Mouse (Mus musculus): ENCODE data around the gene Xpot.

Xpot gene

GRCm38 (mm10) chr10:121615935-121616334 is 10.2 kb downstream of the Xpot start:
- DNase-seq: no peak

DNA sequence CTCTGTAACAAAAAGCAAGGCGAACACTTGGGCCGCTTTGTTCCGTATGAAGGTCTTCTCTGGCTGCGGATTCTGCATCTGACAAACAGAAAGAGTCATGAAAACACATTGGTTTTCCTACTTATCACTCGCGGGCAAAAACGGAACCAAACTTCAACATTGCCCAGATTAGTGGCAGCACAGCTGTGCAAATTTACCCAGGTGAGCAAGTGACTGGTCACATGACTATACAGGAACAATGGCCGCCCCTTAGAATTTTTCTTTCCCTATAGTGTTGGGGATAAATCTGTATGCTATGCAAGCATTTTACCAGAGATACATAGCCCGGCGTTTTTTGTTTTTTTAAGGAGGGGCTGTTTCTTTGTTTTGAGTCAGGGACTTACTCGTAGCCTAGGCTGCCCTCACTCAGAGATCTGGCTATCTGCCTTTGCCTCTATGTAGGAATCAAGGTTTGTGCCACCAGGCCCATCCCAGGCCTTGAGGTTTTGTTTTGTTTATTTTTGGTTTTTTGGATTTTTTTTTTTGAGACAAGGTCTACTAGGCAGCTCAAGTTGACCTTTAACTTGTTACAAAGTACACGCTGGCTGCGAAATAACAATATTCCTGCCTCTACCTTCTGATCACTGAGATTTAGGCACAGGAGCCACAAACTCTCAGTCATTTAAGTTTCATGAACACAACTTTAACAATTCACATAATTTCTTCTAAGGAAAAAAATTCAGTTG is 10.8 kb downstream of the Xpot start:
- no peak for DNase-seq

- DNase-seq: no peak
Measured at GRCm38 (mm10) chr10:121613570-121613969, 12.6 kb downstream of the Xpot start.

GRCm38 (mm10) chr10:121612448-121612847 is 13.7 kb downstream of the Xpot start:
- no peak for DNase-seq

- no peak for DNase-seq
Measured at GRCm38 (mm10) chr10:121611587-121611986, 14.5 kb downstream of the Xpot start.

GRCm38 (mm10) chr10:121608177-121608576 is 18.0 kb downstream of the Xpot start:
- no peak for DNase-seq

DNA sequence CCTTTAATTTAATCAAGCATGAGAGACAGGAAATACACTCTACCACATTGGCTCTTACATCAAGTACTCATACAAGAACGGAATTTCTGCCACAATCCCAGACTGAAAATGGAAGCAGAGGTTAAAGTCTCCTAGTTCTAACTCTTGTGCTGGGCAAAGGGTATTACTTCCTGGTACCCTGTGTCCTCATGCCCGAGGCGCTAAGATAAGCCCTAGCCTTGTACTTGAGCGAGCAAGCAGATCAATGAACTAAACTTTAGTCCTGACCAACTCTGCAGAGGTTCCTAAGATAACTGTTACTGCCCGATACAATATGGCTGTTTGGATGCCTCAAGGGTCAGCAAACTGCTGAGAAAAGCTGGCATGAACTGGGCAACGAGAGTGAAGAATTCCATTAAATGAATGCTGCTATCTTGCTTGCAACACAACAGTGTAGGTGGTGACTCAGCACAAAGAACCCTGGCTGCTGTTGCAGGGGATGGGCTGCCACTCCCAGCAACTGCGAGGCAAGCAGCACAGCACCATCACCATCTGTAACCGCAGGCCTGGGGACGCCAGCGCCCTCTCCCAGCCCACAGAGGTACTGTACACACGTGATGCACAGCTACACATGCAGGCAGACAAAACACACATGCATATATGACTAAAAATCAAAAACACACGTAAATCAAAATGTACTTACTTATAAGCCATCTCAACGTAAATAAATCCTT is 21.3 kb downstream of the Xpot start:
- DNase-seq: no peak

GRCm38 (mm10) chr10:121603556-121603955 is 22.6 kb downstream of the Xpot start:
- no peak for DNase-seq

DNA sequence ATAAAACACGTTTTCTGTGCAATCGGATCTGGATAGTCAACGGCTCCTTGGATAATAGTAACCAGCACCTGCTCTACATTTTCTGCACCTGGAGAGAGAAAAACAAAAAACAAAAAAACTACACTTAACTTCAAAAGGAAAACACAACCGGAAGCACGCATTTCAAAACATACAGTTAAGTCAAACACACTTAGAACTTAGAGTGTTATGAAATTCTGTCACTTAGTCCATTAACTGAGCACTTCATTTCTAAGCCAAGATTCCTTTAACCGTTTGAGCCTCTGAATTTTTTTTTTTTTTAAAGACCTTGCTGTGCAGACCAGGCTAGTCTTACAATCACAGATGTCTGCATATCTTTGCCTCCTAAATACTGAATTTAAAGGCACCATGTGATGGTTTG is 24.9 kb downstream of the Xpot start:
- no peak for DNase-seq

DNA sequence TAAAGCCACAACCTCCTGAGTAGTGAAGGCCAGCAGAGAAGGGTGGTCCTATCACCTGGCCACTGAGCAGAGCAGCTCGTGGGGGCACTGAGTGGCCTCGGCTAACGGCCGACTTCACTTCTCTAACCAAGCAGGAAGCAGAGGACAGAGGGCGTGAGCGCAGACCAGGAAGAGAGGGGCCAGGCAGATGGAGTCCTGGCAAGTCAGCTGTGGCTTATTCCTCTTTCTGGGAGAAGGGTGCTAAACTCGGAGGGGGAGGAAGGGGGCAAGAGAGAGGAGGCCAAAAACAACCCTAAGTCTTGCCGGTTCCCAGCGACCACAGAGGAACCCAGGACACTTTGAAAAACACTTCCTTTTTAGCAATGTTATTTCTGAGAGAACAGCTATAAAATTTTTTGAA is 29.6 kb downstream of the Xpot start:
- no peak for DNase-seq

DNA sequence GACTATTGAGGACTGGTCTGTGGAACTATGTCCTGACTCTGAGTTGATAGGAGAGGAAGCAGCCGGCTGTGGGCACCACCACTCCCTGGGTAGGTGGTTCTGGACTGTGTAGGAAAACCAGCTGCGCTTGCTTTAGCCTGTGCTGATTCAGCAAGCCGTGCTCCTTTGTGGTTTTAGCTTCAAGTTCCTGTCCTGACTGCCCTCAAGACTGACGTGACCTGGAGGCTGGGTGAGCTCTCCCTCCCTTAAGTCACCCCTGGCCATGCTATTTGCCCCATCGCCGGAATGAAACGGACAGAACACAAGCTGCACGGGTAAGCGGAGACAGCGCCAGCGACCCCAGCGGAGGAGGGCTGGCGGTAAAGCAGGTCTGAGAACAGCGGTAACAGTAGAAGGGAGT is 35.0 kb downstream of the Xpot start:
- peak; percentile 30 to 34 for DNase-seq

- no peak for DNase-seq
Measured at GRCm38 (mm10) chr10:121587371-121587840, 38.7 kb downstream of the Xpot start.

DNA sequence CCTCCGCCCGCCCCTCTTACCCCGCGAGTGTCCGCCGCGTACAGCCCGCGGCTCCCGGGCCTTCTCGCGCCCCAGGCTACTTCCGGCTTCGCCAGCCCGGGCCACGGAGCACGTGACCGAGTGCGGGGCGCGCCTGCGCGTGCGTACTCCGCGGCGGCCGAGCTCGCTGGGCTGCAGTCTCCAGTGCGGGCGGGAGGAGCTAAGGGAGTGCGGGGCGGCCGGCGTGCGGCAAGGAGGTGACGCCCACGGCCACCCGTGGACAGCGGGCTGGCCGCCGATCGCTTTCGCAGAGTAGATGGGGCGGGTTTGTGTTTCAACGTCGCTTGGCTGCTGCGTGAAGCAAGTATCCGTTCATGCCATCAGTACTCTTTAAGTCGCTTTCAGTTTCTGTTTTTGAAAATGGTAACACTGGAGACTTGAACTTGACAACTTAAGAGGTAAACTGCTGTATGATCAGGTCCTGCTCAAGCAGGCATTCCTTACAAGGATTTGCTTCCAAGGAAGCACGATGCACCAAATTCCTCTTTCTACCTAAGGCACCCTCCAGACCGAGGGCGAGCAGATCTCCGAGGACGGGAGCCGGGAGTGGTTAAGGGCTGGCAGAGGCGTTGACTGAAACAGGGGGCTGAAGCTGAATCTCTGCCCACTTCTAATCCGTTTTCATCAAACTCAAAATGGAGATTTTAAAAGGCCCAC is 39.3 kb downstream of the Xpot start, which contains the start of gene Tbk1:
Tbk1 (minus strand) TSS at position 113 of the 696 bp plus-strand sequence.
- DNase-seq: peak; percentile 95 to 98

GRCm38 (mm10) chr10:121585791-121586642 is 40.1 kb downstream of the Xpot start:
- DNase-seq: peak; percentile 14 to 41

- DNase-seq: no peak
Measured at GRCm38 (mm10) chr10:121585056-121585790, 40.9 kb downstream of the Xpot start.

- DNase-seq: no peak
Measured at GRCm38 (mm10) chr10:121584033-121584432, 42.1 kb downstream of the Xpot start.

DNA sequence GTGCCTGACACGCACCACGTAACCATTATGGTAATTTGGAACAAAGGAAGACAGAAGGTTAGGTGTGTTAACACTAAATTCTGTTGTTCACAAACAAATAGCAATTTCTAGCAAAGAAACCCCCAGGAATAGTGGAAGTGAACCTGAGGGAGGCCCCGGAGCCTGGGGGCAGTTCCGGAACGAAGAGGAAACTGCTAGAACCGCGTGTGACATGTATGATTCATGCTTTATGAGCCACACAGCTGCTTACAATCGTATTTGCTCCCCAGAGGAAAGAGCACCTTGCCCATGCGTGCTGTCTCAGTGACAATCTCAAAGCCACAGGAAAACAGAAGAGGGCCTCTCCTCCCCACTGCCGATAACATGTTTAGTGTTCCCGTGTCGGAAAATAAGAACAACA is 43.1 kb downstream of the Xpot start:
- DNase-seq: no peak

DNA sequence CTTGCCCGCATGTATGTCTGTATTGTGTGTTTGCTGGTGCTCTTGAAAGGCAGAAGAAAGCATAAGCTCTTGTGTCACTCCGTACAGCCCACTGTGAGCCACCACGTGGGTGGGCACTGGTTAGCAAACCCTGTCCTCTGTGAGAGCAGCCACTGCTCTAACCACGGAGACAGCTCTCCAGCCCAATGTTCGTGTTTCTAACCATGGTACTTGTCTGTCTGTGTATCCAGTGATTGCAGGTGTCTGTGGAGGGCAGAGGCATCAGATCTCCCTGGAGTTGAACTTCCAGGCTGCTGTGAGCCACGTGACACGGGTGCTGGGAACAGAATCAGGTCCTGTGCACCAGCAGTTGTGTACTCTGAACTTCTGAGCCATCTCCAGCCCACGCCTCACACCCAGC is 43.8 kb downstream of the Xpot start:
- no peak for DNase-seq

GRCm38 (mm10) chr10:121581405-121581804 is 44.7 kb downstream of the Xpot start:
- DNase-seq: no peak

GRCm38 (mm10) chr10:121580381-121580780 is 45.8 kb downstream of the Xpot start:
- no peak for DNase-seq

DNA sequence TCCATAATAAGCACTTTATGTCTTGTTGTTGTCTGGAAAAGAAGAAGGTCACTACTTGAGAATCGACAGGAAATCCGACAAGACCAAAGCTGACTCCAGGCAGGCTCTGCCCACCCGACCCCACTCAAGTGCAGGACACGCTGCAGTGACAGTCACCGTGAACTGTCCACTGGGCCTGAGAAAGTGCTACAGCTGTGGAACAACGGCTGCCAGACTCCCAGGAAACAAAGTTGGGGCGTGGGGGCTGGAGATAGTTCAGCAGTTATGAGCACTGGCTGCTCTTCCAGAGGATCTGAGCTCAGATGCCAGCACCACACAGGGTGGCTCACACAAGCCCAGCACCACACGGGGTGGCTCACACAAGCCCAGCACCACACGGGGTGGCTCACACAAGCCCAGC is 49.8 kb downstream of the Xpot start:
- DNase-seq: no peak
